Mouse (Mus musculus) heart, postnatal 0 days (tissue): ENCODE measurements around the gene Tfpi.

Source experiments
- CTCF ChIP-seq: IDR thresholded peaks from 2 replicates; pipeline ENCODE4 v1.5.1; 2016; ENCODE audit warnings: antibody characterized with exemption, control low read depth, low read depth
- EP300 ChIP-seq: IDR thresholded peaks from 2 replicates; pipeline ENCODE4 v1.6.1; 2016; ENCODE audit warnings: antibody characterized with exemption, low read depth

- TF ChIP-seq CTCF (no peak), EP300 (no peak)
These were observed 11.2 kb upstream of the Tfpi start for GRCm38 (mm10) chr2:84487705-84488291.
